Mouse (Mus musculus): ENCODE results near the gene D330045A20Rik. TPM values are rescaled to one million over a fixed set of nuclear protein-coding genes. Genes with fewer than 3 reads are reported as not detected.
"Not testable (repeated sequence)": the region's sequence is repeated elsewhere in the genome, so short reads cannot be mapped to it uniquely, and the experiment has no call there.

D330045A20Rik gene
- total RNA-seq, 1 experiment = 0.54 TPM

DNA sequence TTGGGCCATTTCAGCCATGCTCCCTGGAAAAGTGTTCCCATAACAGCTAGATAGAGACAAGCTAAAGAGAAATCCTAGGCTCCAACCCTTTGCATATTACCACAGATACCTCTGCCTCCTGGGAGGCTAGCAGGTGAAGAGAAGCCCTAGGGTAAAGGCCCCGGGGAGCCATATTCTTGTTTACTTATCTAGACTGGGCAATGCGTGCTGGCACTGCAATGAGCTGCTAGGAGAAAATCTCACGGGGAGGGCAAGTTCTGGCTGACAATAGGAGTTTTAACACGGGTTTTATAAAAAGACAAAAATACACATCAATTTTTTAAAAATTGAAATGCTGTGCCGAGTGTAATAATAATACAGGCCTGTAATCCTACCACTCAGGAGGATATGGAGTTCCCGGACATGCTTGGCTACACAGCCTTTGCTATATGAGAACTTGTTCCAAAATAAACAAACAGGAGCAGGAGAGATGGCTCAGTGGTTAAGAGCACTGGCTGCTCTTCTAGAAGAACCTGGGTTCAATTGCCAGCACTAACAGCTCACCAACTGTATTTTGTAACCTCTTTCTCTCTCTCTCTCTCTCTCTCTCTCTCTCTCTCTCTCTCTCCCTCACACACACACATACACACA lies 98.6 kb downstream of the D330045A20Rik start:
- Histone ChIP-seq H3K9ac (ENCODE audit: insufficient read depth, low read depth, low read length, poor library complexity, severe bottlenecking) (no peak overlapping the region), H3K9me3 (ENCODE audit: control insufficient read depth, insufficient read depth, low read depth, low read length) (no peaks in the 10 kb centered on the region), H3K36me3 (ENCODE audit: control insufficient read depth, insufficient read depth, low read length, poor library complexity, severe bottlenecking) (no peaks in the 10 kb centered on the region), H3K4me1 (ENCODE audit: control insufficient read depth in 2 of 2, insufficient read depth in 2 of 2, low read length in 2 of 2, poor library complexity in 1 of 2) (no peaks in the 10 kb centered on the region), H3K27ac (ENCODE audit: insufficient read depth, low read depth, low read length, poor library complexity, severe bottlenecking) (no peak overlapping the region), H3K4me3 (ENCODE audit: insufficient read depth in 1 of 2, low read depth in 1 of 2, low read length in 2 of 2, poor library complexity in 1 of 2, severe bottlenecking in 1 of 2) (no peak overlapping the region)
- no peak for TF ChIP-seq ZNF384 (IDR thresholded peaks at IDR 0.05; ENCODE audit: low read depth, low read length)
- no peak for TF ChIP-seq ZC3H11A (IDR thresholded peaks at IDR 0.05; ENCODE audit: borderline replicate concordance, low read depth, low read length)
- TF ChIP-seq MAFK (IDR thresholded peaks at IDR 0.05; ENCODE audit: insufficient read depth, low read depth, low read length) = no peak
- TF ChIP-seq HCFC1 (IDR thresholded peaks at IDR 0.05; ENCODE audit: borderline replicate concordance, insufficient read depth, low read length) = no peak
- TF ChIP-seq CHD2 (IDR thresholded peaks at IDR 0.05; ENCODE audit: low read depth, low read length) = no peak
- in situ Hi-C loops (cut with MboI; ENCODE audit: low sequenced_read_pairs in 2 of 2, unreplicated experiment in 2 of 2) = no loop called here
- DNase-seq (ENCODE audit: low read depth, low spot score) = no peak

- Histone ChIP-seq H3K27ac (ENCODE audit: insufficient read depth, low read depth, low read length, poor library complexity, severe bottlenecking) (no peak overlapping the region), H3K4me1 (ENCODE audit: control insufficient read depth in 2 of 2, insufficient read depth in 2 of 2, low read length in 2 of 2, poor library complexity in 1 of 2) (no peaks in the 10 kb centered on the region), H3K4me3 (ENCODE audit: insufficient read depth in 1 of 2, low read depth in 1 of 2, low read length in 2 of 2, poor library complexity in 1 of 2, severe bottlenecking in 1 of 2) (no peak overlapping the region), H3K36me3 (ENCODE audit: control insufficient read depth, insufficient read depth, low read length, poor library complexity, severe bottlenecking) (no peaks in the 10 kb centered on the region), H3K9ac (ENCODE audit: insufficient read depth, low read depth, low read length, poor library complexity, severe bottlenecking) (no peak overlapping the region), H3K9me3 (ENCODE audit: control insufficient read depth, insufficient read depth, low read depth, low read length) (no peaks in the 10 kb centered on the region)
- in situ Hi-C loops (cut with MboI; ENCODE audit: low sequenced_read_pairs in 2 of 2, unreplicated experiment in 2 of 2) = no loop called here
- no peak for DNase-seq (ENCODE audit: low read depth, low spot score)
- TF ChIP-seq ZNF384 (IDR thresholded peaks at IDR 0.05; ENCODE audit: low read depth, low read length) = no peak
- no peak for TF ChIP-seq MAFK (IDR thresholded peaks at IDR 0.05; ENCODE audit: insufficient read depth, low read depth, low read length)
- no peak for TF ChIP-seq CHD2 (IDR thresholded peaks at IDR 0.05; ENCODE audit: low read depth, low read length)
- no peak for TF ChIP-seq HCFC1 (IDR thresholded peaks at IDR 0.05; ENCODE audit: borderline replicate concordance, insufficient read depth, low read length)
- TF ChIP-seq ZC3H11A (IDR thresholded peaks at IDR 0.05; ENCODE audit: borderline replicate concordance, low read depth, low read length) = no peak
These were observed 103.4 kb downstream of the D330045A20Rik start for GRCm38 (mm10) chrX:139583616-139584015.

DNA sequence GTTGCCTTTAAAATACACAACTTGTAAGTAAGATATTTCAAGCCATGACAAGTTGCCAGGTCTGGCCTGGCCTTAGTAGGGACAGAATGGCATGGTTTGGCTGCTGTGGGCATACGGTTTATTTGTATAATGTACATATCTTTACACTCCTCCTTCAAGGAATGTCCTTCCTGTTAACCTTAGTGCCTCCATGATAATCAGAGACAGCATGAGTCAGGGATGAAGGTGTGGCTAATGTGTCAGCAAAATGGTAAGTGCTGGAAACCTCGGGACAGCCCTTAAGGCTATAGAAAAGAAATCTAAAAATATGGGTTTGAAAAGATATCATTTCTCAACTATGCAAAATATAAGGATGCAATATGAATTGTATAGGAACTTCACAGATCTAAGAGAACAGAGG lies 106.5 kb downstream of the D330045A20Rik start:
- DNase-seq (ENCODE audit: low read depth, low spot score); H3K27ac ChIP-seq (ENCODE audit: insufficient read depth, low read depth, low read length, poor library complexity, severe bottlenecking); H3K4me1 ChIP-seq (ENCODE audit: control insufficient read depth in 2 of 2, insufficient read depth in 2 of 2, low read length in 2 of 2, poor library complexity in 1 of 2); H3K9ac ChIP-seq (ENCODE audit: insufficient read depth, low read depth, low read length, poor library complexity, severe bottlenecking); in situ Hi-C loops (cut with MboI; ENCODE audit: low sequenced_read_pairs in 2 of 2, unreplicated experiment in 2 of 2); H3K9me3 ChIP-seq (ENCODE audit: control insufficient read depth, insufficient read depth, low read depth, low read length); H3K4me3 ChIP-seq (ENCODE audit: insufficient read depth in 1 of 2, low read depth in 1 of 2, low read length in 2 of 2, poor library complexity in 1 of 2, severe bottlenecking in 1 of 2); H3K36me3 ChIP-seq (ENCODE audit: control insufficient read depth, insufficient read depth, low read length, poor library complexity, severe bottlenecking): not testable (repeated sequence)

GRCm38 (mm10) chrX:139596404-139596803 lies 116.2 kb downstream of the D330045A20Rik start:
- in situ Hi-C loops (cut with MboI; ENCODE audit: low sequenced_read_pairs in 2 of 2, unreplicated experiment in 2 of 2) = no loop called here
- Histone ChIP-seq H3K36me3 (ENCODE audit: control insufficient read depth, insufficient read depth, low read length, poor library complexity, severe bottlenecking) (no peaks in the 10 kb centered on the region), H3K4me3 (ENCODE audit: insufficient read depth in 1 of 2, low read depth in 1 of 2, low read length in 2 of 2, poor library complexity in 1 of 2, severe bottlenecking in 1 of 2) (no peak overlapping the region), H3K9me3 (ENCODE audit: control insufficient read depth, insufficient read depth, low read depth, low read length) (no peaks in the 10 kb centered on the region), H3K9ac (ENCODE audit: insufficient read depth, low read depth, low read length, poor library complexity, severe bottlenecking) (no peak overlapping the region), H3K27ac (ENCODE audit: insufficient read depth, low read depth, low read length, poor library complexity, severe bottlenecking) (no peak overlapping the region), H3K4me1 (ENCODE audit: control insufficient read depth in 2 of 2, insufficient read depth in 2 of 2, low read length in 2 of 2, poor library complexity in 1 of 2) (no peaks in the 10 kb centered on the region)
- TF ChIP-seq ZNF384 (IDR thresholded peaks at IDR 0.05; ENCODE audit: low read depth, low read length) = no peak
- no peak for TF ChIP-seq HCFC1 (IDR thresholded peaks at IDR 0.05; ENCODE audit: borderline replicate concordance, insufficient read depth, low read length)
- TF ChIP-seq MAFK (IDR thresholded peaks at IDR 0.05; ENCODE audit: insufficient read depth, low read depth, low read length) = no peak
- no peak for TF ChIP-seq ZC3H11A (IDR thresholded peaks at IDR 0.05; ENCODE audit: borderline replicate concordance, low read depth, low read length)
- no peak for TF ChIP-seq CHD2 (IDR thresholded peaks at IDR 0.05; ENCODE audit: low read depth, low read length)
- DNase-seq (ENCODE audit: low read depth, low spot score) = no peak

Other genes with a start within 250 kb of the D330045A20Rik start
- 256 and 378 TPM in 2 replicates for gene Trap1a, start 146.7 kb upstream of the D330045A20Rik start, total RNA-seq (2012; rRNA removed)
- 23.3 and 42.1 TPM in 2 replicates for gene Rnf128, start 82.9 kb downstream of the D330045A20Rik start, total RNA-seq (2012; rRNA removed)
- 0.85 and 1.9 TPM in 2 replicates for gene Tbc1d8b, start 204.6 kb downstream of the D330045A20Rik start, total RNA-seq (2012; rRNA removed)
- gene Gm15013, start 234.1 kb downstream of the D330045A20Rik start, total RNA-seq (2012; rRNA removed) = not detected in 2 replicates